Comparison of ENCODE assay signal across 22 mouse cellular contexts in genomic region chr8:49312816-49313215, GRCm38 (mm10).
DNase-seq lines count a peak whose midpoint lies in the region; ATAC-seq and TF ChIP-seq lines count a peak whose summit lies in the region.
"Had no signal": no experiment of that assay in that cellular context is flagged by ENCODE, and none has a peak within 500 bp of the region (broad histone marks: within the 10 kb centered on the region; RNA-seq: fewer than 3 reads in every experiment).

No protein-coding gene starts in this region.

- no peaks in the 10 kb centered on the region for H3K9me3 ChIP-seq in forebrain, embryonic 15.5 days
- no peaks in the 10 kb centered on the region for H3K9me3 ChIP-seq in midbrain, embryonic 13.5 days
- H3K9me3 ChIP-seq: embryonic facial prominence, embryonic 12.5 days; forebrain, embryonic 13.5 days; heart, embryonic 10.5 days; hindbrain, embryonic 15.5 days; kidney, embryonic 15.5 days; liver, embryonic 15.5 days; midbrain, embryonic 10.5 days had no signal

- DNase-seq in kidney, postnatal 14 days = peak; percentile 1
- no peak for DNase-seq in kidney, adult 2 months
- peak; percentile 97 for DNase-seq in Muller cell, postnatal 12 days (ENCODE audit: inconsistent ontology term)
- DNase-seq in adipocyte (ENCODE audit: low spot score) = peak; percentile 4
- peak; percentile 12 for DNase-seq in retina, embryonic 14.5 days (ENCODE audit: low spot score)
- no peak for DNase-seq in layer of hippocampus, postnatal 25 days (ENCODE audit: extremely low spot score in 1 of 2, low spot score in 1 of 2)
- DNase-seq: cerebellum, adult 11 months; cerebellum, adult 9-11 months; layer of hippocampus, postnatal 36 days; liver; lung, postnatal 4 days; right cerebral cortex, postnatal 14 days; spleen, adult 18-20 months had no signal

- no peaks in the 10 kb centered on the region for H3K36me3 ChIP-seq in kidney, adult 2 months (ENCODE audit: control insufficient read depth, insufficient read depth, low read length)
- no peaks in the 10 kb centered on the region for H3K36me3 ChIP-seq in forebrain, embryonic 15.5 days
- no peaks in the 10 kb centered on the region for H3K36me3 ChIP-seq in midbrain, embryonic 13.5 days
- H3K36me3 ChIP-seq: embryonic facial prominence, embryonic 12.5 days; heart, embryonic 10.5 days; hindbrain, embryonic 15.5 days; kidney, embryonic 15.5 days; liver, embryonic 15.5 days; midbrain, embryonic 10.5 days had no signal

- H3K4me3 ChIP-seq in kidney, adult 2 months (ENCODE audit: insufficient read depth, low read depth, low read length) = no peak overlapping the region
- no peak overlapping the region for H3K4me3 ChIP-seq in forebrain, embryonic 15.5 days
- no peak overlapping the region for H3K4me3 ChIP-seq in midbrain, embryonic 13.5 days (replicated peaks)
- H3K4me3 ChIP-seq: embryonic facial prominence, embryonic 12.5 days; forebrain, embryonic 13.5 days; heart, embryonic 10.5 days; hindbrain, embryonic 15.5 days; kidney, embryonic 15.5 days; liver, embryonic 15.5 days; midbrain, embryonic 10.5 days had no signal

- no peak for ATAC-seq in forebrain, embryonic 15.5 days (replicated peaks)
- no peak for ATAC-seq in midbrain, embryonic 13.5 days
- ATAC-seq: forebrain, embryonic 13.5 days had no signal

- no peak overlapping the region for H3K27ac ChIP-seq in kidney, adult 2 months (ENCODE audit: insufficient read depth, low read depth, low read length)
- H3K27ac ChIP-seq in forebrain, embryonic 15.5 days (replicated peaks) = no peak overlapping the region
- H3K27ac ChIP-seq in midbrain, embryonic 13.5 days = no peak overlapping the region
- H3K27ac ChIP-seq: embryonic facial prominence, embryonic 12.5 days; forebrain, embryonic 13.5 days; heart, embryonic 10.5 days; hindbrain, embryonic 15.5 days; kidney, embryonic 15.5 days; liver, embryonic 15.5 days; midbrain, embryonic 10.5 days had no signal

- no peak for TF ChIP-seq CTCF in kidney, adult 2 months (conservative IDR thresholded peaks at IDR 0.05; ENCODE audit: insufficient read depth, insufficient read length, low read depth, low read length)

- no peaks in the 10 kb centered on the region for H3K27me3 ChIP-seq in kidney, adult 2 months (replicated peaks; ENCODE audit: control insufficient read depth, insufficient read depth, low read length)
- H3K27me3 ChIP-seq in forebrain, embryonic 15.5 days = no peaks in the 10 kb centered on the region
- no peaks in the 10 kb centered on the region for H3K27me3 ChIP-seq in midbrain, embryonic 13.5 days
- H3K27me3 ChIP-seq: embryonic facial prominence, embryonic 12.5 days; forebrain, embryonic 13.5 days; hindbrain, embryonic 15.5 days; kidney, embryonic 15.5 days; liver, embryonic 15.5 days had no signal

- no peak overlapping the region for H3K9ac ChIP-seq in forebrain, embryonic 15.5 days (replicated peaks)
- H3K9ac ChIP-seq in midbrain, embryonic 13.5 days (replicated peaks) = no peak overlapping the region
- H3K9ac ChIP-seq: embryonic facial prominence, embryonic 12.5 days; forebrain, embryonic 13.5 days; hindbrain, embryonic 15.5 days; kidney, embryonic 15.5 days; liver, embryonic 15.5 days had no signal

- TF ChIP-seq POLR2A in kidney, adult 2 months (IDR thresholded peaks at IDR 0.05; ENCODE audit: low read depth, low read length) = no peak

- no peaks in the 10 kb centered on the region for H3K4me1 ChIP-seq in kidney, adult 2 months (ENCODE audit: control insufficient read depth, insufficient read depth, low read length)
- H3K4me1 ChIP-seq in forebrain, embryonic 15.5 days = no peaks in the 10 kb centered on the region
- no peaks in the 10 kb centered on the region for H3K4me1 ChIP-seq in midbrain, embryonic 13.5 days (replicated peaks)
- H3K4me1 ChIP-seq: forebrain, embryonic 13.5 days; heart, embryonic 10.5 days; hindbrain, embryonic 15.5 days; liver, embryonic 15.5 days; midbrain, embryonic 10.5 days had no signal

- no peak overlapping the region for H3K4me2 ChIP-seq in forebrain, embryonic 15.5 days (replicated peaks)
- no peak overlapping the region for H3K4me2 ChIP-seq in midbrain, embryonic 13.5 days (replicated peaks)
- H3K4me2 ChIP-seq: embryonic facial prominence, embryonic 12.5 days; forebrain, embryonic 13.5 days; hindbrain, embryonic 15.5 days; kidney, embryonic 15.5 days; liver, embryonic 15.5 days had no signal

- WGBS in kidney, adult 2 months = 34% methylated on average over 5 of the region's 5 CpGs
- WGBS in forebrain, embryonic 15.5 days = 54% methylated on average over 5 of the region's 5 CpGs
- 69% methylated on average over 5 of the region's 5 CpGs for WGBS in midbrain, embryonic 13.5 days

Comparison
In these comparisons a context has a peak if more than half of its experiments do, and no peak if none do; other contexts are left out.
1. DNase-seq: peak in kidney, postnatal 14 days (single experiment), Muller cell, postnatal 12 days (single experiment), adipocyte (single experiment) and retina, embryonic 14.5 days (single experiment); none in kidney, adult 2 months (single experiment) and layer of hippocampus, postnatal 25 days (0 of 2).